In the genomic region with DNA sequence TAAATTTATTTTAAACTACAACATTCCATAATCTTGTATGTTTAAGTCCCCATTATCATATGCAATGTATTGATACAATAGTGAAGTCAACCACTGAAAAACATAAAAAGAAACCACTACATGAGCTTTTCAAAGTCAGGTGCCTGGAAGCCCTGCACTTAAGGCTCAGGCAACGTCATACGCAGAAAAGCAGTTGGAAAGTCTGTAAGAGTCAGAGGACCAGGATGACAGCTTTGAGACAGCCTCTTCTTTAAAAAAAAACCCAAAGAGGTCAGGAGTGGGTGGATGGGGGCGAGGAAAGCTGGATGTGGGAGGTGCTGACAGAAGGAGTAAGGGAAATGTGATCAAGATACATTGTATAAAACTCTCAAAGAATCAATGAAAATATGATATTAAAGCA, we compare ENCODE assay signal across 18 mouse cellular contexts.
"Had no signal": no experiment of that assay in that cellular context is flagged by ENCODE, and none has a peak within 500 bp of the region (broad histone marks: within the 10 kb centered on the region; RNA-seq: fewer than 3 reads in every experiment).

No protein-coding gene starts in this region.

- H3K36me3 ChIP-seq: lung, embryonic 15.5 days; midbrain, embryonic 13.5 days; midbrain, embryonic 15.5 days; neural tube, embryonic 13.5 days; neural tube, embryonic 15.5 days had no signal

- H3K27ac ChIP-seq: lung, embryonic 15.5 days; macrophage; midbrain, embryonic 13.5 days; midbrain, embryonic 15.5 days; neural tube, embryonic 13.5 days; neural tube, embryonic 15.5 days had no signal

- H3K4me3 ChIP-seq: lung, embryonic 15.5 days; megakaryocyte, embryonic 14.5 days; midbrain, embryonic 13.5 days; midbrain, embryonic 15.5 days; myocyte; neural tube, embryonic 13.5 days; neural tube, embryonic 15.5 days had no signal

- H3K4me2 ChIP-seq: lung, embryonic 15.5 days; midbrain, embryonic 11.5 days; midbrain, embryonic 13.5 days; midbrain, embryonic 15.5 days; neural tube, embryonic 13.5 days; neural tube, embryonic 15.5 days had no signal

- H3K27me3 ChIP-seq: lung, embryonic 15.5 days; midbrain, embryonic 15.5 days; neural tube, embryonic 13.5 days; neural tube, embryonic 15.5 days had no signal

- H3K9me3 ChIP-seq: lung, embryonic 15.5 days; megakaryocyte, embryonic 14.5 days; midbrain, embryonic 13.5 days; midbrain, embryonic 15.5 days; neural tube, embryonic 13.5 days; neural tube, embryonic 15.5 days had no signal

- DNase-seq: liver, postnatal 0 days; lung, adult 2 months; lung, postnatal 14 days; lung, postnatal 36 days; retina, postnatal 1 day; spleen, adult 18-20 months; thymus, adult 2 months; thymus, postnatal 36 days had no signal

- ATAC-seq: liver, postnatal 0 days; lung, postnatal 0 days; midbrain, embryonic 13.5 days; midbrain, embryonic 15.5 days had no signal

- H3K9ac ChIP-seq: liver, postnatal 0 days; lung, embryonic 15.5 days; midbrain, embryonic 13.5 days; midbrain, embryonic 15.5 days; neural tube, embryonic 13.5 days; neural tube, embryonic 15.5 days had no signal
